Mouse (Mus musculus): ENCODE results near the gene 4933430I17Rik.

DNA sequence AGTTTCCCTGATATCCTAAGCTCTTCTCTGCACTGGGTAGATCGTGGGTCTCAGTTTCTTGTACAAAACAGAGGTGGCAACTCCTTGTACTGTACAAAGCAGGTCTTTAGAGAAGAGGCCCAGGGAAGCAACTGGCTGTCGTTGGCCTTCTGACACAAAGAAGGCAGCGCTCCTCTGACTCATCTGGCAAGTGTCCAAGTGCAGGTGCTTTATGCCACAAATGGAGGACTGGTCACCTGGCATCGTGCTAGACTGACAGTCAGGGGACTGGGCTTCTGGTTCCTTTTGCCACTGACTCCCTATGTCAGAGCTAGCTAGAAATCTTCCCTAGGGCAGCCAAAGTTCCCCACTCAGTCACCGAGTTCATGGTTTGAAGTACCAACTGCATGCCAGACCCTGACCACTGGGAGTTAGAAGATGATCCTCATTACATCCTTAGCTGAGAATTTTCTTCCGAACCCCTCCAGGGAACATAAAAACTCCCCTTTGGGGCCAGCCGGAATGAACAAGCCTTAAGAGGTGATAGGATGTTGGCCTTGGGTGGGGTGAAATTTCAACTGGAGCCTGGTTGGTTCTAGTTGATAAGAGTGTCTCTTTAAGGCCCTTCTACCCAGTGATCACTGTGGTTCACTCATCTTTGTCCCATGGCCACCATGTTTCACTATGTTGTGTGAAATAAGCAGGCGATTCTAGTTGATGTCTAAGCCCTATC, 39.6 kb upstream of the 4933430I17Rik start:
- TF ChIP-seq CTCF (IDR thresholded peaks at IDR 0.05; ENCODE audit: control insufficient read depth, insufficient read depth, insufficient replicate concordance, low read depth, low read length): no peak
- TF ChIP-seq POLR2A (IDR thresholded peaks at IDR 0.05; ENCODE audit: control insufficient read depth, low read depth, low read length): no peak
